Mouse (Mus musculus) stomach, postnatal 0 days (tissue): ENCODE data around the gene Fgfr2.

Source experiments
- CTCF ChIP-seq: IDR thresholded peaks from 2 replicates; pipeline ENCODE4 v1.5.1; 2016; ENCODE audit warnings: antibody characterized with exemption, low read depth, mild to moderate bottlenecking, moderate library complexity
- EP300 ChIP-seq: optimal IDR thresholded peaks from 2 replicates; pipeline ENCODE3; 2016; ENCODE audit warnings: antibody characterized with exemption

- TF ChIP-seq EP300, result no peak
- TF ChIP-seq CTCF, result no peak
Observed at GRCm38 (mm10) chr7:130205140-130205539, 2918.0 kb downstream of the Fgfr2 start.
